ENCODE assay signal across 13 mouse cellular contexts in the genomic region with DNA sequence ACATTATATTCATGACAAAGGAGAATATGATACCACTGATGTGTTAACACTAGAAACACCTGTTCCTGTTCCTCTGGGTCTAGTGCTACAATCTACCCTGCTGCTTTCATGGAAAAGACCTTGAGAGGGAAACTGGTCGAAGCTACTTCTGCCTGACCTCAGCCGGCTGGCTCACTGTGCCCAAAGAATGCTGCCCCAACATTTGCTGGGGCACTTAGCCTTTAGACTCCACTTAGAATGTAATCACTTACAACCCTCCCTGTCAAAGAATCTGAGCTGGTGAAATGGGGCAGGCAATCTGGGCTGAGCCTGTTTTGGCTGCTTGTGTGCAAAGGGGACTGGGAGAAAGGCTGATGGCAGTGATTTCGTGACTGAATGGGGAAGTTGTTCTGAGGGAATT. TPM values are rescaled to one million over a fixed set of nuclear protein-coding genes. Genes with fewer than 3 reads are reported as not detected.
DNase-seq lines count a peak whose midpoint lies in the region; ATAC-seq and TF ChIP-seq lines count a peak whose summit lies in the region.
"Had no signal": no experiment of that assay in that cellular context is flagged by ENCODE, and none has a peak within 500 bp of the region (broad histone marks: within the 10 kb centered on the region; RNA-seq: fewer than 3 reads in every experiment).

No protein-coding gene starts in this region.

- no peaks in the 10 kb centered on the region for H3K36me3 ChIP-seq in spleen, adult 2 months (ENCODE audit: control insufficient read depth, insufficient read depth, low read length)
- peaks cover 1% of the 10 kb centered on the region; the same call in 1 of the 2 replicates for H3K36me3 ChIP-seq in kidney, adult 2 months (ENCODE audit: control insufficient read depth, insufficient read depth, low read length)
- no peaks in the 10 kb centered on the region for H3K36me3 ChIP-seq in stomach, embryonic 14.5 days (ENCODE audit: control insufficient read depth, insufficient read depth, low read length)
- H3K36me3 ChIP-seq: forebrain, embryonic 10.5 days; hindbrain, embryonic 15.5 days; midbrain, embryonic 15.5 days had no signal

- H3K9me3 ChIP-seq in stomach, embryonic 14.5 days (ENCODE audit: control insufficient read depth, low read depth, low read length): no peaks in the 10 kb centered on the region
- H3K9me3 ChIP-seq: forebrain, embryonic 10.5 days; hindbrain, embryonic 15.5 days; midbrain, embryonic 15.5 days had no signal

- peak; percentile 2 for DNase-seq in heart, postnatal 36 days
- DNase-seq in heart, postnatal 25 days (ENCODE audit: low spot score): no peak
- DNase-seq in spleen, adult 2 months (ENCODE audit: low read depth in 1 of 2, low spot score in 2 of 2): no peak
- no peak for DNase-seq in spleen, postnatal 10 days (ENCODE audit: low spot score in 2 of 2)
- DNase-seq in kidney, adult 2 months: peak; percentile 83
- DNase-seq in layer of hippocampus, adult 11-12 months (ENCODE audit: low spot score): no peak
- no peak for DNase-seq in testis, postnatal 14 days (ENCODE audit: low spot score)

- no peak overlapping the region for H3K9ac ChIP-seq in stomach, embryonic 14.5 days (replicated peaks; ENCODE audit: low read depth, low read length)
- H3K9ac ChIP-seq: hindbrain, embryonic 15.5 days; midbrain, embryonic 15.5 days had no signal

- no peaks in the 10 kb centered on the region for H3K4me1 ChIP-seq in spleen, adult 2 months (ENCODE audit: control insufficient read depth, insufficient read depth, insufficient read length)
- H3K4me1 ChIP-seq in kidney, adult 2 months (ENCODE audit: control insufficient read depth, insufficient read depth, low read length): peaks cover 12% of the 10 kb centered on the region
- no peaks in the 10 kb centered on the region for H3K4me1 ChIP-seq in stomach, embryonic 14.5 days (ENCODE audit: control insufficient read depth, insufficient read depth, low read length)
- H3K4me1 ChIP-seq: hindbrain, embryonic 15.5 days; midbrain, embryonic 15.5 days had no signal

- H3K27ac ChIP-seq in spleen, adult 2 months (ENCODE audit: insufficient read depth, low read length): peak overlapping the region; percentile 57
- H3K27ac ChIP-seq in kidney, adult 2 months (ENCODE audit: insufficient read depth, low read depth, low read length): peak overlapping the region; percentile 80
- no peak overlapping the region for H3K27ac ChIP-seq in stomach, embryonic 14.5 days (ENCODE audit: low read length)
- H3K27ac ChIP-seq: forebrain, embryonic 10.5 days; hindbrain, embryonic 15.5 days; midbrain, embryonic 15.5 days had no signal

- H3K27me3 ChIP-seq in spleen, adult 2 months (ENCODE audit: control insufficient read depth, insufficient read depth, low read length): no peaks in the 10 kb centered on the region
- no peaks in the 10 kb centered on the region for H3K27me3 ChIP-seq in kidney, adult 2 months (replicated peaks; ENCODE audit: control insufficient read depth, insufficient read depth, low read length)
- no peaks in the 10 kb centered on the region for H3K27me3 ChIP-seq in stomach, embryonic 14.5 days (ENCODE audit: control insufficient read depth, insufficient read depth, low read length)
- H3K27me3 ChIP-seq: hindbrain, embryonic 15.5 days; midbrain, embryonic 15.5 days had no signal

- no peak overlapping the region for H3K4me3 ChIP-seq in spleen, adult 2 months (ENCODE audit: extremely low read depth, insufficient read depth, insufficient read length)
- H3K4me3 ChIP-seq in kidney, adult 2 months (ENCODE audit: insufficient read depth, low read depth, low read length): no peak overlapping the region
- H3K4me3 ChIP-seq in stomach, embryonic 14.5 days (ENCODE audit: low read depth, low read length): no peak overlapping the region
- H3K4me3 ChIP-seq: forebrain, embryonic 10.5 days; hindbrain, embryonic 15.5 days; midbrain, embryonic 15.5 days had no signal

- H3K4me2 ChIP-seq in stomach, embryonic 14.5 days (replicated peaks; ENCODE audit: low read depth, low read length): no peak overlapping the region
- H3K4me2 ChIP-seq: hindbrain, embryonic 15.5 days; midbrain, embryonic 15.5 days had no signal

- ATAC-seq in stomach, embryonic 14.5 days (ENCODE audit: insufficient number of reproducible peaks, insufficient read depth, low FRiP score, low read depth): peak; percentile 65; the same call in 1 of the 2 replicates
- ATAC-seq: midbrain, embryonic 15.5 days had no signal

- no peak for TF ChIP-seq CTCF in spleen, adult 2 months (IDR thresholded peaks at IDR 0.05; ENCODE audit: extremely low read depth, insufficient read depth, insufficient read length, insufficient replicate concordance)
- TF ChIP-seq CTCF in kidney, adult 2 months (conservative IDR thresholded peaks at IDR 0.05; ENCODE audit: insufficient read depth, insufficient read length, low read depth, low read length): no peak

- 60% methylated on average over 3 of the region's 3 CpGs for WGBS in spleen, adult 2 months
- WGBS in kidney, adult 2 months: 25% methylated on average over 3 of the region's 3 CpGs
- WGBS in stomach, embryonic 14.5 days: 15% methylated on average over 3 of the region's 3 CpGs

- intact Hi-C loops in heart, postnatal 36 days (cut with DNase I): no loop called here
- intact Hi-C loops in heart, postnatal 25 days (cut with DNase I): no loop called here

- no peak for TF ChIP-seq POLR2A in spleen, adult 2 months (IDR thresholded peaks at IDR 0.05; ENCODE audit: low read depth, low read length)
- no peak for TF ChIP-seq POLR2A in kidney, adult 2 months (IDR thresholded peaks at IDR 0.05; ENCODE audit: low read depth, low read length)

RNA-seq across cellular contexts. Expression of gene Kcnj16, which starts 18.1 kb away (rescaled TPM):
- under 1 TPM in 1 of 2 experiments, not detected in 1; 0.22 TPM for total RNA-seq in heart, postnatal 36 days (2021)
- not detected for total RNA-seq in heart, postnatal 25 days (2021)
- polyA plus RNA-seq in spleen, adult 2 months (2012; rRNA removed): 2.1 and 3.3 TPM in 2 replicates
- polyA plus RNA-seq in kidney, adult 2 months (2012; rRNA removed): 167 and 189 TPM in 2 replicates
- not detected in 2 replicates for polyA plus RNA-seq in stomach, embryonic 14.5 days (2014; fragmentation: Nextera tagmentation; extraction: Ambion mirVana)
- total RNA-seq: common myeloid progenitor, adult 5-6 weeks; gastrocnemius, postnatal 4 days had no signal

Comparison
In these comparisons a context has a peak if more than half of its experiments do, and no peak if none do; other contexts are left out.
1. DNase-seq: peak in heart, postnatal 36 days (2 of 2) and kidney, adult 2 months (single experiment); none in heart, postnatal 25 days (single experiment), spleen, adult 2 months (0 of 2), spleen, postnatal 10 days (0 of 2), layer of hippocampus, adult 11-12 months (single experiment) and testis, postnatal 14 days (single experiment).
2. RNA of gene Kcnj16, which starts 18.1 kb away (polyA plus RNA-seq): 167 to 189 TPM in kidney, adult 2 months; 2.1 to 3.3 TPM in spleen, adult 2 months and not detected in stomach, embryonic 14.5 days; every median in the first group is over 10 times any median in the second.